Mouse (Mus musculus): Measurements from ENCODE around the gene Fam185a. TPM values are rescaled to one million over a fixed set of nuclear protein-coding genes. Genes with fewer than 3 reads are reported as not detected.

Fam185a gene
- total RNA-seq, 2 experiments from 2014 or later = 5.5 to 5.6 TPM

DNA sequence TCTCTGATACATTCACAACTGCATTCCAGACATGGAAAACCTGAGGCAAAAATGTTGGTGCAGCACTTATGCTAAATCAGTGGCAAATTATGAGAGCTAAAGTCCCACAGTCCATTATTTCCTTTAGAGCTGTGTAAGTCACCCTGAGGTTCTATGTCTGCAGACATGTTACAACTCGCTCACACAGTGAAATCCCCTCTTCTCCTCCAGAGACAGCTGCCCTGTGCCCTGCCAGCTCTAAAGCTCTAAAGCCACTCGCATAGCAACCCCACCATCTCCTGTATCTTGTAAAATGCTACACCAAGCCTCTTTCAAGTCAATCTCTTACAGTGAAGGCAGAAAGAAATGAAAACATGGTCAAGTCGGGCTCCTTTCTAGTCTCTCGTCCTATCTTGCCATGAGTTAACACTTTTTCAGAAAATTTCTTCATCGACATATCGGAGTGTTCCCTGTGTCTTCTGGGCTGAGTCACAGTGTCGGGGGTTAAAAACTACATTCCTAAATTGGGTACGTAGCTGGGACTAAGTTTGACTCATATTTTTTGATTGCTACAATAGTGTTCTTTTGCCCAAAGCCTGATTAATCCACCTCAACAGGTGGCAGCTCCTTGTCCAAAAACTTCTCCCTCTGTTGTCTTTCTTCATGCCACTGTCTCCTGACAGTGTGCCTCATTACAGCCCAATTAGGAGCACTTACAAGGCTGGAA is 68.7 kb downstream of the Fam185a start:
- no peak for DNase-seq

GRCm38 (mm10) chr5:21494781-21495180 is 70.0 kb downstream of the Fam185a start:
- no peak for DNase-seq

DNA sequence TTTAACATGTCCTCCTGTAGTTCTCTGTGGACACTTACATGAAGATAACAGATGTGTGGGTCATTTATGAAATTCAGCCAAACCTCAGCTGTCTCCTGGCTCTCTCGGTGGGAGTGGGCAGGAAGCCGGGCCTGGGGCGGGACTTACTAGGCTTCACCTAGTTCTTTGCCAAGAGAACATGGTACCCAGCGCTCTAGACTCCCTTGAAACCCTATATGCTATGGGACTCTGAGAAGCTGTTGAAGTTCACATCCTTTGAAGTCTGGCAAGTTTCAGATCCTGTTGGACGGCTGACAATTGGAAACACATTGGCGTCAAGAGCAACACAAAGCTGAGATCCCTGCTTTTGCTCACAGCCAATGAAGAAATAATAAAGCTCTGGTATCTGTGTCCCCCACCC is 71.6 kb downstream of the Fam185a start:
- peak; percentile 50 for DNase-seq

- no peak for DNase-seq
Measured at GRCm38 (mm10) chr5:21496881-21497280, 72.1 kb downstream of the Fam185a start.

GRCm38 (mm10) chr5:21498490-21498889 is 73.7 kb downstream of the Fam185a start:
- DNase-seq = no peak

- DNase-seq = no peak
Measured at GRCm38 (mm10) chr5:21498925-21499324, 74.2 kb downstream of the Fam185a start.

GRCm38 (mm10) chr5:21500133-21500532 is 75.4 kb downstream of the Fam185a start:
- DNase-seq = no peak

GRCm38 (mm10) chr5:21500941-21501340 is 76.2 kb downstream of the Fam185a start:
- DNase-seq = no peak

DNA sequence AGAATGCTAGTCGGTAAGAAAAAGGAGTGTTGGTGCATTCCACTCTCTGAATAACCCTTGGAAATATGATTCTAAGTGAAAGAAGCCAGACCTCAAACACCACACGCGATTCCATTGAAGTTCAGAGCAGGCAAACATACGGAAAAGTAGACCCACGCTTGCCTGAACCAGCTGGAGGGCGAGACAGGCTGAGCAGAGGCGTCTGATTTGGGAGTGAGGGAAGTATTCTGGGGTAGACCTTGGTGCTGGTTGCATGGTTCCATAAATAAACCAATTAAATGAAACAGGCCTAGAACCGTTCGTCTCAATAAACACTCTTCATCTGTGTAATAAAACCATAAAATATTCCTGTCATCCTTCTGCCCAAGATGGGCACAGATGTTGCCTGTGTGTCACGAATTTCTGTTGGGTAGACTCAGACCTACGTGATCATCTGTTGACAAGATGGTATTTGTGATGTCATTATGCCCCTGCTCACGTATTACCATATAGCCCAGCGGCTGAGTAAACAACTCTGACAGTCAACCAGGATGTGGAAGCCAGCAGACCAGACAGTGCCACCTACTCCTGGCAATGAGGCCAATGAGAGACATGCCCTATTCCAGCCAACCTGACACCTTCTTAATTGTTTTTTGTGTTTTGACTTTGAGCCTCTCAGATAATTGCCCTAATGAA is 78.3 kb downstream of the Fam185a start:
- no peak for DNase-seq

- DNase-seq = no peak
Measured at GRCm38 (mm10) chr5:21505159-21505558, 80.4 kb downstream of the Fam185a start.

DNA sequence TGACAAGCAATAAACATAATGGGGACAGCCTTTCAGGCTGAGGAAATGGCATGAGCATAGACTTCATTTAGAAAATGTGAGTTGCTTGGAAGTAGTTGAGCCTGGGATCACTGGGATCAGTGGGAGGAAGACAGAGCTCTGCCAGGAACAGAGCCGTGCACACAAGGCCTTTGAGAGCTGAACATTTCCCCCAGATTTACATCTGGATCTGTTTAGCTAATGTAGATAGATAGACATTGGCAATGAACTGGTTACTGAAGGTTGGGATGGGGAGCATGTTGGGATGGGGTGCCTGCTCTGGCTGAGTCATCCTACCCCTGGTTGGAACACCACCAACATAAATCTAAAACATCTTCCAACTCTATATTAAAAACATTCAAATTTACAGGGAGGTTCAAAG is 82.1 kb downstream of the Fam185a start:
- DNase-seq = no peak

DNA sequence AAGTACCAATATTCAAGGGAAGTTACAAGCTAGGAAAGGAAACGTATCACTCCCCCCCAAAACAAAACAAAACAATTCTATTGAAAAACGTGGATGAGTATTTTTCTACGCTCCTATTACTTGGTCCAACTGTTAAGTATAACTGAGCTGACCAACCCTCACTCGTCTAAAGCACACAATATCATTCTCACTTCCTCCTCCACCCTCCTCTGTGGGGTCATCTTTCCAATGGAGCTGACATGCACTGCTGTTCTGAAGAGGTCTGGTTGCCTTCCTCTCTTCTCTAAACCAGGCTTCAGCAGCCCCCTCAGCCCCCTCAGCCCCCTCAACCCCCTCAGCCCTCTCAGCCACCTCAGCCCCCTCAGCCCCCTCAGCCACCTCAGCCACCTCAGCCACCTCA is 85.0 kb downstream of the Fam185a start:
- no peak for DNase-seq

- DNase-seq = no peak
Measured at GRCm38 (mm10) chr5:21513363-21513762, 88.6 kb downstream of the Fam185a start.

- no peak for DNase-seq
Measured at GRCm38 (mm10) chr5:21517562-21517961, 92.8 kb downstream of the Fam185a start.

DNA sequence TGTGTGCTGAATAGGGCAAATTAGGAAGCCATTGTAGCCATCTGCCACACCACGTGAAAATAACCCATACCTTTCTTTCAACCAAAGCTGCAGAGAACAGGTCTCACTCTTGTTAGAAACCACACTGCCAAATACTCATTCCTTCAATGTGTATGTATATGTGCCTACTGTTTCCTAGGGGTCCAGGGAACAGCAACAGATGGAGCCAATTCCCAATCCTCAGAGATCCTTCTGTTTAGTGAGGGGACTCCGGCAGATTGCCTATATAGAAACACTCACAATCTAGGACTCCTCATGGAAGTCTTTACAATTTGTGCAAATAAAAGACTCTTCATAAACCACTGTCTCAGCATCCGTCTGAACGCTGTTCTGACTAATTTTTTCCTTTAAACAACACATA is 93.4 kb downstream of the Fam185a start:
- no peak for DNase-seq

GRCm38 (mm10) chr5:21519166-21519565 is 94.4 kb downstream of the Fam185a start:
- no peak for DNase-seq

GRCm38 (mm10) chr5:21526835-21527485 is 102.2 kb downstream of the Fam185a start:
- DNase-seq = no peak

DNA sequence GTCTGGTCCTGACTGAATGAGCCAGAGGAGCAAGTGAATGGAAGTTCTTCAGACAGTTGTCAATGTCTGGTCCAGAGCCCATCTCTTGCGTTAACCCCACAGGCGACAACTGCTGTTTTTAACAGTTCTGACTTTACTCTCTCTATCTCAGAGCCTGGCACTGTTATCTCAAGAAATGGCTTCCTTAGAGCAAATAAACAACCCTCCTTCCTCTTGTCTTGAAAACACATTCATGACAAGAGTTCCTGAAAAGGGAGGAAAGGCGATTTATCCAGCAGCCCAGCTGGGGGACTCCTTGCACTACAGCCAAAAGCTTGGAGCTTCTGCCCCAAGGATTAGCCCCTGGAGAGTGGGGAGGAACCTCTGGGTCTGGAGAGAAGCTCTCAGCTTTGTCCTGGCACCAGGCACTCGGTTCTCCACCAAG is 102.7 kb downstream of the Fam185a start:
- DNase-seq = peak; percentile 23

GRCm38 (mm10) chr5:21528068-21528842 is 103.5 kb downstream of the Fam185a start:
- no peak for DNase-seq

DNA sequence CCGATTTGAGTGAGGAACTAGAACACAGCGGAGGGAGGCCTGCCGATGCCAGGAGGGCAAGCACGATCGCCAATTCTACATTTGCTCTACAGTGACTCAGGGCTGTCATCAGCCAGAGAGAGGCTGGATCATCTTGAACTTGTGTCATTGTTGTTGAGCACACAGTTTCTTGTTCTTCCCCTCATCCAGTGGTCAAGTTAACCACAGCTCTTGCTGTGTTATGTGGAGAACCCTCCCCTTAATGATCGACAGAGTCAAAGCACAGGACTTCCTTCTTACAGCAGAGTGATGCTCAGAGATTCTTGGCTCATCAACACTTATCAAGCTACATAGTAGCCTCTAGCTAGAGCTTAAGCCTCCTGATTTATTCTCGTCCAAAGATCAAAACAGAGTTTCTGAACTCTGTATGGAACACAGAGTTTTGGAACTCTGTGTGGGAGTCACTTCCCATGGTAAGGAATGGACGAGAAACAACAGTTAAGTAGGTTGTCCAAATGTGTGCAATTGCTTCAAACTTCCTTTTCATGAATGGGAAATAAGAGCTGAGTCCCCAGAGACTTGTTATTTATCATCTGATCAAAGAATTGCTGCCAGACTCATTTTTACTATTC is 104.5 kb downstream of the Fam185a start:
- no peak for DNase-seq

Measured in gastrocnemius, postnatal 10 days (tissue).